Mouse (Mus musculus): ENCODE results near the gene Rps11.

The Rps11 gene

GRCm38 (mm10) chr7:45082401-45083299 lies 41.6 kb downstream of the Rps11 start:
- DNase-seq = peak; percentile 51 to 68

- DNase-seq = no peak
Observed at GRCm38 (mm10) chr7:45081016-45081415, 43.2 kb downstream of the Rps11 start.

- peak; percentile 91 to 96 for DNase-seq
Observed at GRCm38 (mm10) chr7:45079856-45080255, 44.4 kb downstream of the Rps11 start.

GRCm38 (mm10) chr7:45078513-45078912 lies 45.7 kb downstream of the Rps11 start:
- DNase-seq = peak; percentile 81 to 90

- DNase-seq = no peak
Observed at GRCm38 (mm10) chr7:45077829-45078228, 46.4 kb downstream of the Rps11 start.

- no peak for DNase-seq
Observed at GRCm38 (mm10) chr7:45077322-45077721, 46.9 kb downstream of the Rps11 start.

- no peak for DNase-seq
Observed at GRCm38 (mm10) chr7:45076501-45076900, 47.7 kb downstream of the Rps11 start.

- no peak for DNase-seq
Observed at GRCm38 (mm10) chr7:45075405-45075804, 48.8 kb downstream of the Rps11 start.

GRCm38 (mm10) chr7:45073949-45074348 lies 50.3 kb downstream of the Rps11 start:
- no peak for DNase-seq

- DNase-seq = no peak
Observed at GRCm38 (mm10) chr7:45073171-45073707, 51.0 kb downstream of the Rps11 start.

All from kidney, postnatal 36 days (tissue).